Mouse (Mus musculus) kidney, adult 8-10 months (tissue): ENCODE data around the gene Ddx43.

Experiments
- DNase-seq, 2 experiments: peaks; one replicate each; pipeline ENCODE4 v3.0.0; 2022

Ddx43 gene

DNA sequence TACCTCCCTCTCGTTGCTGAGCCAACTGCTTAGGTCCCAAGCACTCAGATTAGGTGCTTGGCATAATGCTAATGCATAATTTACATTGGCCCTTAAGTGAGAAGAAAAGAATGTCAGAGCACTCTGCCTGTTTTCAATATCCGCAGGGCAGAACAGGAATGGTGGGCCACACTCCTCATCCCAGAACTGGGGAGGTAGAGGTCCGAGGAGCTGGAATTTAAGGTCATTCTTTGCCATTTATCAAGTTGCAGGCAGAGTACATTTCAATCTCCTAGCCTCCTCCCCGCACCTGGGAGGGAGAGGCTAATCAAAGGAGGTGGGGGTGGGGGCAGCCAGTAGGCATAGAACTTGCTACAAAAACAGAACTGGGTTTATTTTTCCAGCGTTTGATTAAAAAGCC is 21.2 kb upstream of the Ddx43 start:
- DNase-seq: no peak

DNA sequence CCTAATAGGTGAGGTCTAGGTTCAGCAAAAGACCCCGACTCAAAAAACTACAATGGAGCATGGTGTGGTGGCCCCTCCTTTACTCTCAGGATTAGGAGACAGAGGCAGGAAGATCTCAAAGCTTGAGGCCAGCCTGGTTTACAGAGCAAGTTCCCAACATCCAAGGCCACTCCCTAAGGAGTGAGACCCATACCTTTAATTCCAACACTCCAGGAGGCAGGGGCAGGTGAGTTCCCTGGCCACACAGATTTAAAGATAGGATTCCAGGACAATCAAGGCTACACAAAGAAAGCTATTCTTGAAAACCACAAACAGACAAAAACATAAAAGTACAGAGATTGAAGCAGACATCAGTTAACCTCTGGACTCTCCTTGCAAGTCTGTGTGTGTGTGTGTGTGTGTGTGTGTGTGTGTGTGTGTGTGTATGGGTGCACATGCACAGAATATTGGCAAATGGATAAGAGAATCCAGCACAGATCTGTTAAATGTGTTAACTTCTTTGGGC is 20.6 kb upstream of the Ddx43 start:
- DNase-seq: no peak

DNA sequence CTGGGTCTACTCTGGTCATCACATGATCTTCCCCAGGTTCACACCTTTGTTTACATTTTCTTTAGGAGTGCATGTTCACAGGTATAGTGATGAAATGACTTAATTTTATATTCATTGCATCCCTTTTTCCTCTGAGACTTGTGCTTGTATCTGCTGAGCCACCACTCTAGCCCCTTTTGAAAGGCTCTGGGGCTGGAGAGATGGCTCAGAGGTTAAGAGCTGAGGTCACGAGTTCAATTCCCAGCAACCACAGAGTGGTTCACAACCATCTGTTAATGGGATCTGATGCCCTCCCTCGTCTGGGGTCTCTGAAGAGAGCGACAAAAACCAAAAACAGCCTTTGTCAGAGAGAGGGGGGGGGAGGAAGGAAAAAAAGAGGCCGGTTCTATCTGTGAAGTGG is 20.1 kb upstream of the Ddx43 start:
- DNase-seq: no peak

DNA sequence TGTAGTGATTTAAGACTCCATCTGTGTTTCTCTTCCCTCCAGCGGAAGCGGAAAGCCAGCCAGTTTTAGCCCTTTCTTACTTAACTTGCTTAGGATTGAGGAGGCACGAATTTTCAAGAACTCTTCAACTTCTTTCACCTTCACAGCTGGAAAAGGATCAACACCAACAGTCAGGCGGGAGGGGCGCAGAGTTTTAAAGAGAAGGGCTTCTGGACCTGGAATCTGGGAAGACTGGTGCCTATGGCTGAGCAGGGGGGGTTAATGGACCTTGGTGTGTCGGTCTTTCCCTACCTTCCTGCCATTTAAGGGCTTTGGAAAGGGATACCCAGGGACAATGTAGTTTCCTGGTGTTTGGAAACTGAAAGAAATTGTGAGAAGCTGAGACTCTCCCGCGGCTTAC is 18.0 kb upstream of the Ddx43 start:
- DNase-seq: no peak

DNA sequence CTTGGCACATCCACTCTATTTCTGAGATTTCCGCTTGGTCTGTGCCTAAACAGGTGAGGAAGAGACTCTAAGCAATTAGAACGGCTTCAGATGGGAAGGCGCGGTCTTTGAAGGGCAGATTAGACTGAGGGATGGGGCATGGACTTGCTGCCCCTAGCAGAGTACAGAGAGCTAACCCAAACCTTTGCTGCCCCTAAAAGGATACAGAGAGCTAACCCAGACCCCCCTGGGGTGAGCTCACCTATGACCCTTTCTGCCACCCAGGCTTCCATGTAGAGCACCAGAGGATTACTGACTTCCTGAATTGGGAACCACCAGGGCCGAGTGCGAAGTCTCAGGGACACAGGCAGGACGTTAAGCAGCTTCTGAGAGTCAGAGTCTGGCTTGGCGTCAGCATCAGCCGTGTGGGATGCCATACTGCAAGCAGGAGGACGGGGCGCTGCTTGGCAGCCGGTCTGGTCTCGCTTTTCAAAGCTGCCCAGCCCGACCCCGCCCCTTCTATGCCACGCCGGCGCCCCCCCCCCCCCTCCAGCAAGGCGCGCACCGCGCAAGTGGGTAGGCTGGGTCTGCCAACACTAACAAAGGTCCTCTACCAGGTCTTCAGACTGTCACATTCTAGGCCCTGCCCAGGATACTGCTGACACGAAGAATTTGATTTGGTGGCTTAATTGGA is 17.3 kb upstream of the Ddx43 start, which contains the start of gene Ooep:
Ooep (minus strand) TSS at position 613 of the 673 bp plus-strand sequence.
- DNase-seq: no peak

DNA sequence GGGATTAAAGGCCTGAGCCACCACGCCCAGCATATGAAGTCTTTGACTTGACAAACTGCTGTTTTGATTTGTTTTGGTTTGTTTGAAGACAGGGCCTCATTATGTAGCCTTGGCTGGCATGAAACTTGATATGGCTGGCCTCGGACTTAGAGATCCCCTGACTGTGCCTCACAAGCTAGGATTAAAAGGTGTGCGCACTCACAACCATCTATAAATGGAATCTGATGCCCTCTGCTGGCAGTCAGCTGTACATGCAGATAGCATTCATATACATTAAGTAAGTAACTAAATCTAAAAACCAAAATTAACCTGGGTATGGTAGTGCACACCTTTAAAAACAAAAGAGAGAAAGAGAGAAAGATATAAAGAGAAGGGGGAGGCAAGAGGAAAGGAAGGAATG is 9.7 kb upstream of the Ddx43 start:
- DNase-seq: peak in 1 of 2 experiments; percentile 25

DNA sequence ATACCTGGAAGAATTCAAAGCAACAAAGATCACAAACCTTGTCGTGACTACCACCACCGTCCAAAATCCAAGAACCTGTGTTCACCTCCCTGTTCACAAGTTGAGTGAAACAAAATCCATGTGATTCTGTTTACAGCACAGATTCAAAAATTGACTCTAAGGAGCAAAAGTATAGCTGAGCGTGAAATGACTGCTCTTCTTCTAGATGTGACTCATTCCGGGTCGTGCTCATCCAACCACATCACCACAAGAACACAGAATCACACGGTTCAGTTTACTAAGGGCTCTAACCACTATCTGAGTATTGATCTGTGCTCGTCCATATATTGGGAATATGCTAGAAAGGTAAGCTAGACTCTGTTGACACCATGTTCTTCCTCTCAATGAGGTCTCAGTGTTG is 8.6 kb upstream of the Ddx43 start:
- DNase-seq: no peak

DNA sequence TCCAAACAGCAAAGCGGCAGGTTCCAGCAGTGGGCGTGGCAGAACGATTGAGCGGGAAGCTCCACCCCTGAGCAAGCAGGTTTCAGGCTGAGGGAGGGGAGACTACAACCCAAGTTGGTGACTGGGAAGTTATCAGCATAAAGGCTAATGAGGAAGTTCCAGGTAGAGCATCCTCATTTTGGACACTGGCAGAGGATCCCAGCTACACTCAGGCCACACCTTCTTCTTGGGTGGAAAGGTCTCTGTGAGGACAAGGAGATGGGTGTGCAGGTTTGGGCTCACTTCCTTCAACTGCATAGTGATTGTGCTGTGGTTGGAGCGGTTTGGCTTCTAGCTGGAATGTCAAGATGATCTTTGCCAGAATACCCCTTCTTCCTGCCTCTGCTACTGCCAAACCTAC is 5.6 kb upstream of the Ddx43 start:
- no peak for DNase-seq

DNA sequence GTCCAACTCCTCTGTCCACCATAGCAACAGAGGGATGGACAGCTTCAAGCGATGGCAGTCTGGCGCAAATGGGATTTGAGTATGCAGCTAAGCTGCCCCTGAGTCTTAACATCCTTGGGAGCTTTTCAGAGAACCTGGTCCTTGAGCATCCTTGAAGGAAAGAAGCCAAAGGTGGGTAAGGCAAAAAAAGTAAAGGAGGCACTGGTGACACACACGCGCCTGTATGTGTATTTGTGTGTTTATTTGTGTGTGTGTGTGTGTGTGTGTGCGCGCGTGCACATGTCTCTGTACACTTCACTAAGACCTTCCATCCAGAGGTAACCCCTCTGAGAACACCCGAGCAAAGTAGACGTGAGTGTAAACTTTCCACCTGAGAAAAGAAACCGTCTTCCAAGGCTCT is 1.8 kb upstream of the Ddx43 start:
- no peak for DNase-seq

DNA sequence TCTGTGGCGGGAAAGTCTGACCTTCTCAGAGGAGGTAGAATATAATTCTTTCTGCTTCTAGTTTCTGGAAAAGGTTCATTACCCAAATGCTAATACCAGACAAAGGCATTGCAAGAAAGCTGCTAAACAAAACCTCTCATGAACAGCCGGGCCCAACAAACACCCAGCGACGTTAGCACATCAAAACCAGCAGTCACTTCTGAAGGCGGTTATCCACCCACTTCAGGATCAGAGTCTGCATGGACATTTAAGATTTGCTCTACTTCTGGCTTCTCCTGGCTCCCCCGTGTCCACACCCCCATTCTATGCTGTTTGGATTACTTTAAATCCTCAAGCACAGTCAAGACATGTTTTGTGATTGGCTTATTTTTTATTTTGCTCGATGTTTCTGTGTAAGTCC is 975 bp upstream of the Ddx43 start:
- DNase-seq: no peak

DNA sequence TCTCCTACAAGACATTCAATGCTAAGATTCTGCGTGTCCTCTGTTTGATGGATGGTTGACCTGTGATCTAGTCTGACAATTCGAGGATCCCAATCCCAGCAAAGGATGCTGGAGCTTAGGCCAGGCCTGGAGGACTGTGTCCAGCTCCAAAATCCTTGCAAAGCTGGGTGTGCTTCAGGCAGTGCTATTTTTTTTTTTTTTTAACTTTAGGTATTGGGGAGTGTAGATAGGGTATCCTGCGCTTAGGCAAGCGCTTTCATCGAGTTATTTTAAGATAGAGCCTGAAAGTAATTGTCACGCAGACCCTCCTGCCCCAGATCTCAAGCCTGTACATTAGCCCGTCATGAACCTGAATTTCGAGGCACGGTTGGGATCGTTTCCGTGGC is 340 bp upstream of the Ddx43 start:
- no peak for DNase-seq

DNA sequence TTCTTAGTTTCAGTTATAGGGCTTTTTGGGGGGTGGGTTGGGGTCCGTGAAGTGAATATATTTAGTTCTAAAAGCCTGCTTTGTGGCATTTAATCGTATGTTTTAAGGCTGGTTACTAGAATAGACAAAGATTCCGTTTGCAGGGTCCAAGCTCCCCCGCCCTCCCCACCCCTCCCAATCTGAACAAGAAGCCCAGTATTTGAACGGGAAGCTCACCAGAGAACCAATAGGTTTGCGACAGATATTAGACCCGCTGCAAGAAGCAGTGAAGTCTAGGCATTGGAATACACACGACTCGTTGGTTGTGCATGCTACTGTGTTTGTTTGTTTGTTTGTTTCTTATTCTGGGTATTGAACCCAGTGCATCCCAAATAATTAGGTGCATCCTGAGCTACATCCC is 940 bp downstream of the Ddx43 start:
- DNase-seq: no peak

DNA sequence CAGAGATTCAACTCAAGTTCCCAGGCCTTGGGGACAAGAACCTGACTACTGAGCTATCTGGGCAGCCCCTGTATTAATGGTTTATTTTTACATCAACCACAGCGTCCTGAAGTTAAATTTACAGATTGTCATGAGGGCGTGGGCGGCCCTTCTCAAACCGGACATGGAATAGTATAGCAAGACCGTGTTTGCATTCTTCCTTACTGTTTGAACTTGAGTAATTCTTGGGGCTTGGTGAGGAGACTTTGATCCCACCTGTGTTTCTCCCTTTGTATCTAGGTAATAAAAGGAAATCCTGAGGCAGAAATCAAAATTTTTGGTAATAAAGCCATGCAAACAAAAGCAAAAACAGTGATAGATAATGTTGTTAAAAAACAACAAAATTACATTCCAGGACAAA is 5.0 kb downstream of the Ddx43 start:
- no peak for DNase-seq

DNA sequence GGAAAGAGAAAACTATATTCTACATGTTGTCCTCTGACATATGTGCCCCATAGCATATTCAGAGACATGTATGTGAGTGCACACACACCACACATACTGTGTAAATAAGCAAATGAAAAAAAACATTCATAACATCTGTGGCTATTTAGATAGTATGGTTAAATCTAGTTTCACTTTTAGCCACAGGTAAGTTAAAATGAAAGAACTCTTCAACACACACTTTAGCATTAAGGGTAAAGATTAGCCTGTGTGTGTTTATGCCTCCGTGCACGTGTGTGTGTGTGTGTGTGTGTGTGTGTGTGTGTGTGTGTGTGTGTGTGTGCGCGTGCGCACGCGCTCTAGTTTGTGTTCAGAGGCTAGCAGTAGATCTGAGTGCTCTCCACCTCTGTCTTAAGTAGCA is 6.0 kb downstream of the Ddx43 start:
- no peak for DNase-seq

DNA sequence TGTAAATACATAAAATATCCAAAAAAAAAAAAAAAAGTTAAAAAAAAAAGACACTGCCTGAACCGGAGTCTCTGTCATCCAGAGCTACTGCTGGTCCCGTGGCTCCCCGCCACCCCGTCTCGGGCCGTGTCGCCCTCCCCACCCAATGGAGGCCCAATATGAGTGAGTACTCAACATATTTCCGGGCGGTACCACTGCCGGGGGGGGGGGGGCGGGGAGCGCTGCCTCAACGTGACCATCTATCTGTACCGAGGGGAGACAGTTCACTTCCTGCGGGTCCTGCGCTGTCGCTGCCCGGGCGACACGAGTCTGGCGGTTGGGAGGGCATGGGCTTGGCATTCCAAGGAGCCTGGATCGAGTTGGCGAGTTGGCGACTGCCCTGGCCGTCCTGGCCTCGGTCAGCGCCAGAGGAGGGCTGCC is 31.8 kb downstream of the Ddx43 start:
- DNase-seq: no peak

DNA sequence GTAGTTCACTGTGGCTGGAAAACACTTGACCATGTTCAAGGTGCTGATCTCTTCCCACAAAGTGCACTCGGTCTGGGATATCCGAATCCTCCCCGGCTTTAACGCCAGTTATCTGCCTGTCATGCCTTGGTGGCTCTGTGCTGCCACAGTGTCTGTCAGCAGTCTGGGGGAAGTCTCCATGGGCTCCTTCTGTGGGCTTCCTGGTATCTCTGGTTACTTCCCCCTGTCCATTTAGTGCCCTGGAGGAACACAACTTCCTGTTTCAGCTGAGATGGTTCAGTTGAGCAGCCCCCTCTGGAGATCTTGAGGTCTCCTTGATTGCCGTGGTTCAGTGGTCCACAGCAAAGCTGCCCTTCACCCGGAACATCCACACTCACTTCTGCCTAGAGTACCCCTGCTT is 32.6 kb downstream of the Ddx43 start:
- no peak for DNase-seq

DNA sequence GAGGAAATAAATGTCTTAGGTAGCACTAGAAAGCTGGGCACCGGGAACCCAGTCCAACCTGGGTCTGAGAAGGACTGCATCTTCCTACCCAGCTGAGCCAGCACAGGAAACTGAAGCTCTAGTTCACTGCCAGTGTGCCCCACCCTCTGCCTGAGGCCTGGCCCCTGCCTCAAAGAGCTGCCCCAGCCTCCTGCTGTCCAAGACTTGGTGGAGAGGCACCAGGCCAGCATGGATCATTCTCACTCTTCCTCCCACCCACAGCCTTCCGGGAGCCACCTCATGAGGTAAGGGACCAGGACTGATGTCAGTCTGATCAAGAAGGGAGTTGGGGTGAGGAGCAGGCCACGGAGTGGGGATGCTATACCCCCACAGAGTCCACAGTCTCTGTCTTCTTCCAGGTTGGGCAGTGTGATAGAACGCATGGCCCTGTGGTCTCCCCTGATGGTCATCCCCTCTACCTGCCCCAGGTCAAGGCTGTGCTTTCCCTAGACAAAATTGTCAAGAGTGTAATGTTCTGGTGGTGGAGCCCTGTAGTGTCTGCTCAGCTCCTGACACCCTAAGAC is 33.4 kb downstream of the Ddx43 start:
- no peak for DNase-seq

DNA sequence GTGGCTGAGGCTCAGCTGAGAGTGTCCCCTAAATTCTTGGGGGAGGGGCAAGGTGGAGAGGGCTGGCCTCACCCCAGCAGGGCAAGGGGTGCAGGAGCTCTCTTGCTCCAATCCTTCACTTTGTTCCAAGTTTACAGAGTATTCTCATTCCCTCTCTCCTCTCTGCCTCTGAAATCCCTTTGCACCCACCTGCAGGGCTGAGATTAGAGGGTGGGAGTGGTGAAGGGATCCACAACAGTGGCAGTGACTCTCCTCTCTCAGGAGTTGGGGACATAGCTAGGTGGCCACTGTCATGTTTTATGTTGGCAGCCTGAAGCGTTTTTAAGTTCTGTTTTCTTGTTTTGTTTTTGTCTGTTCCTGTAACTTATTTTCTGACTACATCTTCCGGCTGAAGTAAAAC is 34.0 kb downstream of the Ddx43 start:
- DNase-seq: no peak

DNA sequence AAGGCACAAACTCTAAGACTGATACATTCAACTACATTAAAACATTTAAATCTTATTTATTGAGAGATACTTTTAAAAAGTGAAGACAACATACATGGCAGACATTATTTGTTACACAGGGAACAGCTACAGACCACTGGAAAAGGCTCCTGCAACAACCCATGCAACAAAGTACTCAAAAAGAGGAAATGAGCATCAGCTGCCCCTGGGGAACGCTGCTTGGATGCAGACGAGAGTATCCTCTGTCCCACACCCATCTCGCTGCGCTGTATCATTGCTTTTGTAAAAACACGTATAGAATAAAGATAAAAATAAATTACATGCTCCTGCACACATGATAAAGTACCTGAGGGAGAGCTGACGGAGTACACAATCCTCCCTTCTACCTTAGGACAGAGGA is 34.9 kb downstream of the Ddx43 start:
- DNase-seq: no peak

DNA sequence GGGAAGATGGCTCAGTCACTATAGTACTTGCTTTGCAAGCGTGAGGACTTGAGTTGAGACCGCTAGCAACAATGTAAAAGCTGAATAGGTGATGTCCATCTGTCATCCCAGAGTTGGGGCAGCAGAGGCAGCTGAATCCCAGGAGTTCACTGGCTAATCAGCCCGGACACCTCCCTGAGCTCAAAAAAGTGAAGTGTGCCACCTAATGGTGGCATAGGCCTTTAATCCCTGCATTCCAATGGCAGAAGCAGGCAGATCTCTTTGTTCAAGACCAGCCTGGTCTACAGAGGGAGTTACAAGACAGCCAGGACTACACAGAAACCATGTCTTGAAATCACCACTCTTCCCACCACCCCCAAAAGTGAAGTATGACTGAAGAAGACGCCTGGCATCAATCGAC is 36.9 kb downstream of the Ddx43 start:
- no peak for DNase-seq

DNA sequence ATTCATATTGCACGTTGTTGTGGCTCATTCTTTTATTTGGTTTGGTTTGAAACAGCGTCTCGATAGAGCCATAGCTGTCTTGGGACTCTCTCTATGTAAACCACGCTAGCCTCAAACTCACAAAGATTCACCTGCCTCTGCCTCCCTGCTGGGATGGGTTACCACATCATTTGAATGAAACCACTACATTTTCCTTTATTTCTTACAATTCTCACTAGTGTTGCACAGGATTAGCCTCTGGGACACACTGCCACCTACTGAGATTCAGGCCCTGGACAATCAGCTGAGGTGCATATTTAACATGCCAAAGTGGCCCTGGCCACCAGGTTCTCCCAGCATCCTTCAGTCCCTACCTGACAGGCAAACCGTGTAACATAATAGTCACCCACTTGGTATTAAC is 43.8 kb downstream of the Ddx43 start:
- DNase-seq: no peak

DNA sequence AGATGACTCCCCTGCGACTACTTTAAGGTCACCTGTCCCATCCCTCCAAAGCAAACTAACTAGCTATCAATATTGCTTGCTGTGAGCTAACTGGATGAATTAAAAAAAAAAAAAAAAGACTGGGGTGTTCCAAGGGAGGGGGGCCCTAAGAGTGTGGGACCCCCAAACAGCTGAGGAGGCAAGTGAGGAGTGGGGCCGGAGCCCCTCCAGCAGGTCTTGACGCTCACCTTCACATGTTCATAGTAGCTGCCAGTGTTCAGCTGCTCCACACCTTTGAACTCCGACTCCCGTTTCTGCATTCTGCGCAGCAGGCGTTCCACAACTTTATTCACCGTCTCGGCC is 46.6 kb downstream of the Ddx43 start:
- DNase-seq: no peak

DNA sequence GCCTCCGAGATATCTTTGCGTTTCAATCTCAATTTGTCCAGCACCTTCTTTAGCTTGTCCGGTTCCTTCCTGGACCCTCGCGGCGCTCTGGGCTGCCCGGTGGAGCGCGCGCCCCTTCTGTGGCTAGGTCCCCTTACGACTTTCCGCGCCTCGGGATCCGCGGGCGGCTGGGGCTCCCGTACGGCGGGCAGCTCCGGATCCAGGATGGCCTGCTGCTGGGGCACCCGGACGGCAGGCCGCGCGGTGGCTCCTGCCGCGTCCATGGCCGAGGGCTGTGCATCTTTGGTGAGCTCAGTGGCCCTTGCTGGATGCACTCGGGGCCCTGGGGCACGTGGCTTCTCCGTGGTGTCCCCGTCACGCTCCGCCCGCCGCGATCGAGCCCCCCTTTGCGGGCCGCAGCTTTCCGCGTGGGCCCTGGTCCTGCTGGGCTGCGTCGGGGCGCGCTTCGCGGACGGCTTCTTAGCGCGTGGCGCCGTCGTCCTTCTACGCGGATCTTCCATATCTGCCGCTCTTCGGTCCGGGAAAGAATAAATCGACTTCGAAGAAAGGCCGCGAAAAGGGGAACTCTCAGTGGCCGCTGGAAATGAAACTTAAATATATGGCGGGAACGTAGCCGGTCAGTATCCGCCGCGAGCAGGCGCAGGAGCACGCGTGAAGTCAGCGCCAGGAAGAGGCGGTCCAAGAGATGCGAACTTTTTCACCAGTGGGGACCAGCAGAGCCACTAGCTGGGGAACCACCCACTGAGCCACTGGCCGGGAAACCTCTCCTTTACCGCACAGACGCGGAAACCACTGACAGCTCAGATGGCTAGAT is 47.2 kb downstream of the Ddx43 start, which contains the start of gene Cgas:
Cgas (minus strand) TSS at position 659 of the 814 bp plus-strand sequence.
- peak; percentile 46 to 60 for DNase-seq

DNA sequence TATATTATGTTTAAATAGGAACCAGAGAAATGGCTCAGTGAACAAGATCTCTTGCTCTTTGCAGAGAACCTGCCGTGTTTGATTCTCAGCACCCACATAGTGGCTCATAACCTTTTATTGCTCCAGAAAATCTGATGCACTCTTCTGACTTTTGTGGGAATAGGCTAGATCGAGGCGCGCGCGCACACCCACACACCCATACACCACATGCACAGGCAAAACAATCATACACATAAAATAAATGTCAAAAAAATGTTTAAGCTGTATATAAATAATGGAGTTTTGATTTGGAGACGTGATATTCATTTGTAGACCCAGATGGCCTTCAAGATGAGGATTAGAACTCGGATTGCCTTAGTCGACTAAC is 52.0 kb downstream of the Ddx43 start:
- DNase-seq: no peak
